Mouse (Mus musculus) urinary bladder, adult 18-20 months (tissue): Measurements from ENCODE around the gene Fdxacb1.

Experiments
- DNase-seq, 2 experiments: peaks; one replicate each; pipeline ENCODE4 v3.0.0; 2022; ENCODE audit warnings: low spot score in 2 of 2, mixed read lengths in 2 of 2

The Fdxacb1 gene

GRCm38 (mm10) chr9:50746214-50746677, 21.8 kb upstream of the Fdxacb1 start, which contains the start of gene 2310030G06Rik:
Gene 2310030G06Rik (minus strand): TSS chr9:50746536.
- DNase-seq = peak; percentile 35 to 49

- no peak for DNase-seq
These were observed 17.3 kb upstream of the Fdxacb1 start for GRCm38 (mm10) chr9:50750706-50751105.

- DNase-seq = no peak
These were observed 16.7 kb upstream of the Fdxacb1 start, which contains the start of gene Cryab for GRCm38 (mm10) chr9:50751323-50751722. Gene Cryab (plus strand): TSS chr9:50751325.

GRCm38 (mm10) chr9:50752054-50752602, 15.9 kb upstream of the Fdxacb1 start, which contains the start of gene Hspb2:
Gene Hspb2 (minus strand): TSS chr9:50752354.
- DNase-seq = no peak

- DNase-seq = peak in 1 of 2 experiments; percentile 80
These were observed 15.0 kb upstream of the Fdxacb1 start for GRCm38 (mm10) chr9:50752784-50753615.

GRCm38 (mm10) chr9:50753947-50754346, 14.1 kb upstream of the Fdxacb1 start:
- no peak for DNase-seq

GRCm38 (mm10) chr9:50756711-50757110, 11.3 kb upstream of the Fdxacb1 start:
- DNase-seq = no peak

- no peak for DNase-seq
These were observed 6.4 kb upstream of the Fdxacb1 start for GRCm38 (mm10) chr9:50761520-50762243.

- DNase-seq = no peak
These were observed 4.7 kb upstream of the Fdxacb1 start for GRCm38 (mm10) chr9:50763331-50763730.

- no peak for DNase-seq
These were observed 417 bp upstream of the Fdxacb1 start for GRCm38 (mm10) chr9:50767531-50768106.

- DNase-seq = no peak
These were observed 2.0 kb downstream of the Fdxacb1 start for GRCm38 (mm10) chr9:50770011-50770410.

- no peak for DNase-seq
These were observed 6.0 kb downstream of the Fdxacb1 start for GRCm38 (mm10) chr9:50774026-50774462.

GRCm38 (mm10) chr9:50774991-50775612, 7.1 kb downstream of the Fdxacb1 start, which contains the start of the genes Alg9 and 1110032A03Rik:
Gene Alg9 (plus strand): TSS chr9:50775019.
Gene 1110032A03Rik (minus strand): TSS chr9:50775520.
- peak; percentile 79 to 93 for DNase-seq

GRCm38 (mm10) chr9:50775662-50776126, 7.7 kb downstream of the Fdxacb1 start:
- DNase-seq = peak in 1 of 2 experiments; percentile 30

- no peak for DNase-seq
These were observed 8.2 kb downstream of the Fdxacb1 start for GRCm38 (mm10) chr9:50776162-50776760.

GRCm38 (mm10) chr9:50782155-50782554, 14.1 kb downstream of the Fdxacb1 start:
- no peak for DNase-seq

GRCm38 (mm10) chr9:50795266-50795665, 27.2 kb downstream of the Fdxacb1 start:
- DNase-seq = no peak

- no peak for DNase-seq
These were observed 28.7 kb downstream of the Fdxacb1 start for GRCm38 (mm10) chr9:50796776-50797175.

GRCm38 (mm10) chr9:50797641-50798040, 29.6 kb downstream of the Fdxacb1 start:
- no peak for DNase-seq

GRCm38 (mm10) chr9:50798368-50798767, 30.3 kb downstream of the Fdxacb1 start:
- DNase-seq = no peak

GRCm38 (mm10) chr9:50800985-50801384, 32.9 kb downstream of the Fdxacb1 start:
- DNase-seq = no peak
